Mouse (Mus musculus): ENCODE measurements around the gene Rnf5. TPM values are rescaled to one million over a fixed set of nuclear protein-coding genes. Genes with fewer than 3 reads are reported as not detected.

Gene Rnf5
- polyA plus RNA-seq, 1 experiment from 2014 or later = 328 TPM

- no peak for ATAC-seq
- WGBS = 62% methylated on average over 3 of the region's 3 CpGs
Observed at GRCm38 (mm10) chr17:34637459-34637858, 34.0 kb upstream of the Rnf5 start.

DNA sequence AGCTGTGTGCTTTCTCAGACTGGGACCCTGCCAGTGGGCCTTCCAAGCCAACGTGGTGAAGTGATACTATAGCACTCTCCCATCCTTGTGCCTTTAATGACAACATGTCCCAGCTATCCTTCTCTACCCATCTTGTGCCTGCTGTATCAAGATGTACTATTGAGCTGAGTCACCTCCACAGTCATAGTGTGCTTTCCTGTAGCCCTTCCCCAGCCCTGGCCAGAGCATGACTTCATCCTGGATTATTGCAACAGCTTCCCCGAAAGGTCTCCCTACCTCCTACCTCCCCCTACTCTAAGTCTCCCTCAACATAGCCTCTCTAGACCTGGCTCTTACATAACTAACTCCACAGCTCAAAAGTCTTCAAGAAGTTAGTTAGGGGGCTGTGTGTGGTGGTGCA lies 32.2 kb upstream of the Rnf5 start:
- ATAC-seq = no peak
- 70% methylated on average over 2 of the region's 2 CpGs for WGBS
- H3K27ac ChIP-seq (ENCODE audit: low read length) = no peak overlapping the region

More at GRCm38 (mm10) chr17:34637459-34637858, 34.0 kb upstream of the Rnf5 start:
- H3K4me1 ChIP-seq (replicated peaks; ENCODE audit: control insufficient read depth, insufficient read depth, low read length) = peaks cover 14% of the 10 kb centered on the region
- no peak overlapping the region for H3K9ac ChIP-seq (replicated peaks; ENCODE audit: low read depth, low read length)
- H3K9me3 ChIP-seq (ENCODE audit: control insufficient read depth, low read length) = no peaks in the 10 kb centered on the region
- H3K4me2 ChIP-seq (ENCODE audit: low read length) = no peak overlapping the region
- H3K27me3 ChIP-seq (replicated peaks; ENCODE audit: control insufficient read depth, insufficient read depth, low read length) = 0 out of 2 replicates have a peak, but pooled peaks cover 2% of the 10 kb centered on the region
- no peaks in the 10 kb centered on the region for H3K36me3 ChIP-seq (ENCODE audit: control insufficient read depth, insufficient read depth)
- H3K27ac ChIP-seq (ENCODE audit: low read length) = no peak overlapping the region
- H3K4me3 ChIP-seq (replicated peaks; ENCODE audit: low read length) = no peak overlapping the region

DNA sequence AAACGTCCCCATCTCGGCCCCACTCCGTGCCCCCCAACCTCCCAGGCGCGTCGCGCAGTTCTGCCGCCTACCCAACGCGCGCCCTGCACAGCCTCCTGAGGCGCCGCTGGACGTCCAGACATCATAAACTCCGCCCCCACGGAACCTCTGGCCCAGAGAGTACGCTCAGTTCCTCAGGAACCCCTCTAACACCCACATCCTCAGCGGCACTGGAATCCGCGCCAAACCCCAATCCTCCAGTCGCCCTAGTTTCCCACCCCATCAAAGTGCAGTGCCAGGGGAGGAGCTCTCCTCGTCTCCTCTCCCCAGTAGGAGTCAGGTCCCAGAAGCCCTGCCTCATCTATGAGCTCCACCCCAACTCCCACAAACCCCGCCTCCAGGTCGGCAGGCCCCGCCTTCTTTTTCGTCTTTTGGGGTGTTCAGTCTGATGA lies 28.8 kb upstream of the Rnf5 start:
- WGBS = 1% methylated on average over 26 of the region's 26 CpGs
- Histone ChIP-seq H3K4me3 (replicated peaks; ENCODE audit: low read length) (peak overlapping the region; percentile 45), H3K4me1 (replicated peaks; ENCODE audit: control insufficient read depth, insufficient read depth, low read length) (peaks cover 48% of the 10 kb centered on the region), H3K27ac (ENCODE audit: low read length) (no peak overlapping the region), H3K9ac (replicated peaks; ENCODE audit: low read depth, low read length) (peak overlapping the region; percentile 51), H3K36me3 (ENCODE audit: control insufficient read depth, insufficient read depth) (no peaks in the 10 kb centered on the region), H3K9me3 (ENCODE audit: control insufficient read depth, low read length) (no peaks in the 10 kb centered on the region), H3K27me3 (replicated peaks; ENCODE audit: control insufficient read depth, insufficient read depth, low read length) (peaks cover 18% of the 10 kb centered on the region), H3K4me2 (ENCODE audit: low read length) (peak overlapping the region; percentile 89)
- ATAC-seq = peak; percentile 26

More for the DNA sequence above, 32.2 kb upstream of the Rnf5 start:
- no peak overlapping the region for H3K4me2 ChIP-seq (ENCODE audit: low read length)
- no peak overlapping the region for H3K4me3 ChIP-seq (replicated peaks; ENCODE audit: low read length)
- H3K27me3 ChIP-seq (replicated peaks; ENCODE audit: control insufficient read depth, insufficient read depth, low read length) = peaks cover 11% of the 10 kb centered on the region
- peaks cover 22% of the 10 kb centered on the region for H3K4me1 ChIP-seq (replicated peaks; ENCODE audit: control insufficient read depth, insufficient read depth, low read length)
- no peak overlapping the region for H3K9ac ChIP-seq (replicated peaks; ENCODE audit: low read depth, low read length)
- no peaks in the 10 kb centered on the region for H3K36me3 ChIP-seq (ENCODE audit: control insufficient read depth, insufficient read depth)
- no peaks in the 10 kb centered on the region for H3K9me3 ChIP-seq (ENCODE audit: control insufficient read depth, low read length)

DNA sequence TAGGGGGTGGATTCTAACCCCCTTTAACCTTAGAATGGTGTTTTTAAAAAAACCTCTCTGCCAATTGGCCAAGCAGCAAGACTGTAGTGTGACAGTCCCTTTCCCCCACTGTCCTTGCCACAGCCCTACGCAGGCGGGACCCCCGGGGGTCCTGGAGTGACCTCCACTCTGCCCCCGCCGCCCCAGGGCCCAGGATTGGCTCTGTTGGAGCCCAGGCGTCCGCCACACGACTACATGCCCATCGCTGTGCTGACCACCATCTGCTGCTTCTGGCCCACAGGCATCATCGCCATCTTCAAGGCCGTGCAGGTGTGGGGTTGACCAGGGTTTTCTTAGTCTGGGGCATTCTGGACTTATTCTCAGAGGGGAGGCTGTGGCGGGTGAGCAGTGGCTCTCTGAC lies 28.2 kb upstream of the Rnf5 start:
- no peaks in the 10 kb centered on the region for H3K9me3 ChIP-seq (ENCODE audit: control insufficient read depth, low read length)
- ATAC-seq = no peak
- peak overlapping the region; percentile 45 for H3K4me3 ChIP-seq (replicated peaks; ENCODE audit: low read length)
- WGBS = 7% methylated on average over 12 of the region's 12 CpGs
- H3K4me2 ChIP-seq (ENCODE audit: low read length) = peak overlapping the region; percentile 89
- H3K36me3 ChIP-seq (ENCODE audit: control insufficient read depth, insufficient read depth) = no peaks in the 10 kb centered on the region
- peak overlapping the region; percentile 51 for H3K9ac ChIP-seq (replicated peaks; ENCODE audit: low read depth, low read length)
- peaks cover 49% of the 10 kb centered on the region for H3K4me1 ChIP-seq (replicated peaks; ENCODE audit: control insufficient read depth, insufficient read depth, low read length)
- H3K27ac ChIP-seq (ENCODE audit: low read length) = no peak overlapping the region
- peaks cover 18% of the 10 kb centered on the region for H3K27me3 ChIP-seq (replicated peaks; ENCODE audit: control insufficient read depth, insufficient read depth, low read length)

DNA sequence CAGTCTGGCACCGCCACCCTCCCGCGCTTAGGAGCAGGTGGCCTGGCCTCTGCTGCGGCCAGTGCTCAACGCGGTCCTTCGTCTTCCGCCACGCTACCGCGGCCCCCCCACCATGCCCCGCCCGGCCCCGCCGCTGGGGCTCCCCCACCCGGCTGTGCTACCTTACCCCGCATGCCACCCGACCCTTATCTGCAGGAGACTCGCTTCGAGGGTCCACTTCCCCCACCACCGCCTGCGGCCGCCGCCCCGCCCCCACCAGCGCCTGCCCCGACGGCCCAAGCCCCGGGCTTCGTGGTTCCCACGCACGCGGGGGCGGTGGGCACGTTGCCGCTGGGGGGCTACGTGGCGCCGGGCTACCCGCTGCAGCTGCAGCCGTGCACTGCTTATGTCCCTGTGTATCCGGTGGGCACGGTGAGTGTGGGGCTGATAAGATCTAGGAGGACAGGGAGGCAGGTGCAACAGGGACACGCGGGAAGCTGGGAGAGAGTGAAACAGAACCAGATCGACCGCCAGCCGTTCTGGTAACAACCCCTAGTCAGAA lies 27.3 kb upstream of the Rnf5 start:
- WGBS = 3% methylated on average over 48 of the region's 48 CpGs
- no peak for ATAC-seq
- peak overlapping the region; percentile 45 for H3K4me3 ChIP-seq (replicated peaks; ENCODE audit: low read length)
- H3K27ac ChIP-seq (ENCODE audit: low read length) = no peak overlapping the region
- peak overlapping the region; percentile 54 for H3K9ac ChIP-seq (replicated peaks; ENCODE audit: low read depth, low read length)
- peaks cover 18% of the 10 kb centered on the region for H3K27me3 ChIP-seq (replicated peaks; ENCODE audit: control insufficient read depth, insufficient read depth, low read length)
- no peaks in the 10 kb centered on the region for H3K9me3 ChIP-seq (ENCODE audit: control insufficient read depth, low read length)
- no peaks in the 10 kb centered on the region for H3K36me3 ChIP-seq (ENCODE audit: control insufficient read depth, insufficient read depth)
- H3K4me2 ChIP-seq (ENCODE audit: low read length) = peak overlapping the region; percentile 89
- peaks cover 57% of the 10 kb centered on the region for H3K4me1 ChIP-seq (replicated peaks; ENCODE audit: control insufficient read depth, insufficient read depth, low read length)

- no peak for ATAC-seq
- Histone ChIP-seq H3K4me2 (ENCODE audit: low read length) (peak overlapping the region; percentile 89), H3K4me3 (replicated peaks; ENCODE audit: low read length) (peak overlapping the region; percentile 45), H3K9me3 (ENCODE audit: control insufficient read depth, low read length) (no peaks in the 10 kb centered on the region), H3K9ac (replicated peaks; ENCODE audit: low read depth, low read length) (peak overlapping the region; percentile 54), H3K36me3 (ENCODE audit: control insufficient read depth, insufficient read depth) (no peaks in the 10 kb centered on the region), H3K27ac (ENCODE audit: low read length) (no peak overlapping the region; the same call in 1 of the 2 replicates), H3K27me3 (replicated peaks; ENCODE audit: control insufficient read depth, insufficient read depth, low read length) (peaks cover 16% of the 10 kb centered on the region), H3K4me1 (replicated peaks; ENCODE audit: control insufficient read depth, insufficient read depth, low read length) (peaks cover 60% of the 10 kb centered on the region)
- WGBS = 24% methylated on average over 12 of the region's 12 CpGs
Observed at GRCm38 (mm10) chr17:34629796-34630603, 26.5 kb upstream of the Rnf5 start.

DNA sequence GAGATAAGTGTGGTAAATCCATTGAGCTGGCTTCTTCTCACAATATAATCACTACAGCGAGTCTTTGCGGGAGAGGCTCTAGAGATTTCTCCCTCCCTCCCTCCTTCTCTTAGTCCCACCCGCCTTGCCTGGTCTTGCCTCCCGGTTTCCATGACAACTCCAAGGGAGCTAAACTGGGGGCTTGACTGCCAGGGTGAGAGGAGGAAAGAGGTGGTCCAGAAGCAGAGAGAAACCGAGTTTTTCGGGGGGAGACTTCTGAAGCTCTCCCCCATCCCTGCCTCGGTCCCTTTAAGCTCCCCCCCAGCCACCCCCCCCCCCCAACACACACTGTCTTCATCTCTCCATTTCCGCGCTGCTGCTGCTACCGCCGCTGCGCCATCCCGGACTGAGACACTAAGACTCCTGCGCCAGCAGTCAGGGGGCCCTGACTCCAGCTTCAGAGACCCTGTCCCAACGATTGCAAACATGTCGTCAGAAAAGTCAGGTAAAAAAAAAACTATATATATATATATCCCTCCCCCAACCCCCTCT lies 25.8 kb upstream of the Rnf5 start, which contains the start of gene Prrt1:
Gene Prrt1 (plus strand): TSS at position 313 of the 531 bp plus-strand sequence.
- H3K4me2 ChIP-seq (ENCODE audit: low read length) = peak within 1 kb of the TSS; percentile 89
- H3K36me3 ChIP-seq (ENCODE audit: control insufficient read depth, insufficient read depth) = no peaks in the 10 kb centered on the region
- H3K4me1 ChIP-seq (replicated peaks; ENCODE audit: control insufficient read depth, insufficient read depth, low read length) = peaks cover 60% of the 10 kb centered on the region
- peak within 1 kb of the TSS; percentile 55 for H3K27ac ChIP-seq (ENCODE audit: low read length)
- H3K27me3 ChIP-seq (replicated peaks; ENCODE audit: control insufficient read depth, insufficient read depth, low read length) = peaks cover 16% of the 10 kb centered on the region
- H3K9me3 ChIP-seq (ENCODE audit: control insufficient read depth, low read length) = no peaks in the 10 kb centered on the region
- peak; percentile 44 for ATAC-seq
- 2% methylated on average over 15 of the region's 16 CpGs for WGBS
- H3K4me3 ChIP-seq (replicated peaks; ENCODE audit: low read length) = peak within 1 kb of the TSS; percentile 69
- peak within 1 kb of the TSS; percentile 65 for H3K9ac ChIP-seq (replicated peaks; ENCODE audit: low read depth, low read length)

- no peak for ATAC-seq
- Histone ChIP-seq H3K4me1 (replicated peaks; ENCODE audit: control insufficient read depth, insufficient read depth, low read length) (peaks cover 60% of the 10 kb centered on the region), H3K4me3 (replicated peaks; ENCODE audit: low read length) (peak overlapping the region; percentile 69), H3K9ac (replicated peaks; ENCODE audit: low read depth, low read length) (no peak overlapping the region; the same call in 1 of the 2 replicates), H3K27ac (ENCODE audit: low read length) (peak overlapping the region; percentile 55), H3K27me3 (replicated peaks; ENCODE audit: control insufficient read depth, insufficient read depth, low read length) (peaks cover 16% of the 10 kb centered on the region), H3K36me3 (ENCODE audit: control insufficient read depth, insufficient read depth) (no peaks in the 10 kb centered on the region), H3K9me3 (ENCODE audit: control insufficient read depth, low read length) (no peaks in the 10 kb centered on the region), H3K4me2 (ENCODE audit: low read length) (peak overlapping the region; percentile 89)
- 24% methylated on average over 5 of the region's 5 CpGs for WGBS
Observed at GRCm38 (mm10) chr17:34628644-34628967, 25.1 kb upstream of the Rnf5 start.

DNA sequence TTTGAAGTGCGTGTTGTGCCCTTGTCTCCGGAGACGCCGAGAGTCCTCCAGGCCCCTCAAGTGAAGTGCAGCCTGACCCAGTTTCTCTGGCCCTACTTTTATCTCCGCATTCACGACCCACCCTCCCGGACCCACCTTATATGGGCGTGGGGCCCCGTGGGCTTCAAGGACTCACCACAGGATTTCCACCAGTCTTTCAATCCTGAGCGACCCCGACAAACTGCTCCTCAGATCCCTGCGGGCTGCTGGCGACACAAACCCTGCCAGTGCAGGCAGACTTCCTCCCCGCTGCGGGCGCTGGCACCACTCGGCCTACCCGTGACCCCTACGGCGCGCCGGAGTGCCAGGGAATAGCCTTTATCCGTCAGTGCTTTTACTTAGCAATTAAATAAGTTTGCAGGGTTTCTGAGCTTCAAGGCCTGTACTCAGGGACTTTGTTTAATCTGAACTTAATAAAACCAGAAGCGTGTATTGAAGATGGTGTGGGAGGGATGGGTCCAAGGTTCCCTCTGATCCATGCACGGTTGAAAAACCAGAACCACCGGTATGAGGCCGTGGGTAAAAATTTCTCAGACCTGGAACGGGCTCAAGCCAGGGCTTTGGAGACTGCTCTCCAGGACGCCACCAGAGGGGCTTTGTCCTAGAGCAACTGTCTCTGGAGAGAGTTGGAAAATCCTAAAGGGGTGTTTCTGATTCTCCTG lies 24.6 kb upstream of the Rnf5 start, which contains the start of gene Ppt2:
Gene Ppt2 (minus strand): TSS at position 568 of the 701 bp plus-strand sequence.
- Histone ChIP-seq H3K27me3 (replicated peaks; ENCODE audit: control insufficient read depth, insufficient read depth, low read length) (peaks cover 16% of the 10 kb centered on the region), H3K27ac (ENCODE audit: low read length) (peak within 1 kb of the TSS; percentile 82), H3K36me3 (ENCODE audit: control insufficient read depth, insufficient read depth) (no peaks in the 10 kb centered on the region; the same call in 1 of the 2 replicates), H3K4me1 (replicated peaks; ENCODE audit: control insufficient read depth, insufficient read depth, low read length) (peaks cover 60% of the 10 kb centered on the region), H3K9ac (replicated peaks; ENCODE audit: low read depth, low read length) (peak within 1 kb of the TSS; percentile 65), H3K4me2 (ENCODE audit: low read length) (peak within 1 kb of the TSS; percentile 89), H3K9me3 (ENCODE audit: control insufficient read depth, low read length) (no peaks in the 10 kb centered on the region), H3K4me3 (replicated peaks; ENCODE audit: low read length) (peak within 1 kb of the TSS; percentile 69)
- whole genome bisulfite sequencing = 6% methylated on average over 29 of the region's 29 CpGs
- no peak for ATAC-seq

All from forebrain, embryonic 16.5 days (tissue).